Mouse (Mus musculus): ENCODE measurements around the gene Poldip2. TPM values are rescaled to one million over a fixed set of nuclear protein-coding genes. Genes with fewer than 3 reads are reported as not detected.
A peak's percentile ranks its signal among the peaks of the same experiment; 100 is the strongest.
"Not testable (repeated sequence)": the region's sequence is repeated elsewhere in the genome, so short reads cannot be mapped to it uniquely, and the experiment has no call there.

Gene Poldip2
- total RNA-seq, 2 experiments from 2014 or later, result 188 to 199 TPM

- no peak for DNase-seq
Measured at GRCm38 (mm10) chr11:78500623-78501202, 11.3 kb upstream of the Poldip2 start.

- DNase-seq, result no peak
Measured at GRCm38 (mm10) chr11:78501529-78501928, 10.5 kb upstream of the Poldip2 start.

- DNase-seq, result no peak
Measured at GRCm38 (mm10) chr11:78502909-78503650, 8.9 kb upstream of the Poldip2 start, which contains the start of gene Sebox. Gene Sebox, plus strand, starts transcription at chr11:78503447.

GRCm38 (mm10) chr11:78505430-78505829, 6.6 kb upstream of the Poldip2 start:
- no peak for DNase-seq

- no peak for DNase-seq
Measured at GRCm38 (mm10) chr11:78509148-78509547, 2.8 kb upstream of the Poldip2 start.

GRCm38 (mm10) chr11:78513106-78513790, 1.3 kb downstream of the Poldip2 start:
- DNase-seq, result no peak

- no peak for DNase-seq
Measured at GRCm38 (mm10) chr11:78515549-78516325, 3.7 kb downstream of the Poldip2 start.

- DNase-seq, result no peak
Measured at GRCm38 (mm10) chr11:78518931-78519330, 6.9 kb downstream of the Poldip2 start.

- DNase-seq, result no peak
Measured at GRCm38 (mm10) chr11:78521880-78522279, 9.9 kb downstream of the Poldip2 start.

GRCm38 (mm10) chr11:78522481-78522997, 10.5 kb downstream of the Poldip2 start:
- DNase-seq, result no peak

- DNase-seq, result no peak
Measured at GRCm38 (mm10) chr11:78523241-78523955, 11.4 kb downstream of the Poldip2 start.

- no peak for DNase-seq
Measured at GRCm38 (mm10) chr11:78524838-78525237, 12.8 kb downstream of the Poldip2 start.

GRCm38 (mm10) chr11:78528714-78529113, 16.7 kb downstream of the Poldip2 start:
- DNase-seq, result no peak

GRCm38 (mm10) chr11:78530001-78530400, 18.0 kb downstream of the Poldip2 start:
- no peak for DNase-seq

GRCm38 (mm10) chr11:78531046-78531445, 19.1 kb downstream of the Poldip2 start:
- peak; percentile 33 for DNase-seq

GRCm38 (mm10) chr11:78531515-78531914, 19.5 kb downstream of the Poldip2 start:
- DNase-seq, result not testable (repeated sequence)

- no peak for DNase-seq
Measured at GRCm38 (mm10) chr11:78534516-78534915, 22.5 kb downstream of the Poldip2 start.

- peak; percentile 47 for DNase-seq
Measured at GRCm38 (mm10) chr11:78535376-78536079, 23.5 kb downstream of the Poldip2 start.

- peak; percentile 97 for DNase-seq
Measured at GRCm38 (mm10) chr11:78536080-78536689, 24.2 kb downstream of the Poldip2 start, which contains the start of the genes Tnfaip1 and Ift20. Gene Tnfaip1, minus strand, starts transcription at chr11:78536332. Gene Ift20, plus strand, starts transcription at chr11:78536361.

- no peak for DNase-seq
Measured at GRCm38 (mm10) chr11:78536690-78537084, 24.7 kb downstream of the Poldip2 start.

All from adrenal gland, postnatal 10 days (tissue).